Mouse (Mus musculus) testis, postnatal 10 days (tissue): ENCODE results near the gene Gm43517.

ENCODE experiments used
- DNase-seq: peaks from one replicate; pipeline ENCODE4 v3.0.0; 2021; ENCODE audit warnings: low spot score

Gene Gm43517

GRCm38 (mm10) chr12:49409833-49410232 is 24.9 kb downstream of the Gm43517 start:
- DNase-seq = no peak

- no peak for DNase-seq
These were observed 33.0 kb downstream of the Gm43517 start for GRCm38 (mm10) chr12:49417963-49418362.
